20 mouse cellular contexts compared by ENCODE assay signal in the genomic region with DNA sequence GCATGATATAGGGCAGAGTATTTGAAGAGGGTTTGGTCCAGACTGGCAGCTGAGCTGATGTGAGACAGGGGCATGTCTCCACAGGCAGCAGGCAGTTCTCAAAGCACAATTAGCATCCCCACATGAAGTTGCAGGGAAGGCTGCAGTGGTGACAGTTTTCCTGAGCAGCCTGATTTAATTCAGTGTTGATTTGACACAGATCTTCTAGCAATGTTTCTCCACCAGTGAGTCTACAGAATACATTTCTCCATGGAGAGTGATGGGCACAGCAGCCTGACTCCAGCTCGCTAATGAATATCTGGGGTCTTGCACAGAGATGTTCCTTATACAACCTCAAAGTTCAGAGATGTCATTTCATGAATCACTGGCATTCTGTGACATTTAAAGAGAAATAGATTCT.
DNase-seq lines count a peak whose midpoint lies in the region; ATAC-seq and TF ChIP-seq lines count a peak whose summit lies in the region.
"Had no signal": no experiment of that assay in that cellular context is flagged by ENCODE, and none has a peak within 500 bp of the region (broad histone marks: within the 10 kb centered on the region; RNA-seq: fewer than 3 reads in every experiment).

No protein-coding gene starts in this region.

- 81% methylated on average over 1 of the region's 1 CpGs for WGBS in forebrain, embryonic 12.5 days
- WGBS in forebrain, embryonic 10.5 days, result 93% methylated on average over 1 of the region's 1 CpGs
- 72% methylated on average over 1 of the region's 1 CpGs for WGBS in hindbrain, embryonic 12.5 days
- WGBS in hindbrain, embryonic 13.5 days, result 81% methylated on average over 1 of the region's 1 CpGs
- WGBS in midbrain, embryonic 14.5 days, result 87% methylated on average over 1 of the region's 1 CpGs
- WGBS in midbrain, embryonic 10.5 days, result 91% methylated on average over 1 of the region's 1 CpGs
- WGBS in midbrain, embryonic 16.5 days, result 68% methylated on average over 1 of the region's 1 CpGs
- WGBS in cerebellum, adult 2 months, result 53% methylated on average over 1 of the region's 1 CpGs

- H3K9ac ChIP-seq in forebrain, embryonic 12.5 days, result no peak overlapping the region
- no peak overlapping the region for H3K9ac ChIP-seq in hindbrain, embryonic 12.5 days
- no peak overlapping the region for H3K9ac ChIP-seq in hindbrain, embryonic 13.5 days
- no peak overlapping the region for H3K9ac ChIP-seq in midbrain, embryonic 14.5 days (replicated peaks; ENCODE audit: low read length)
- H3K9ac ChIP-seq in midbrain, embryonic 16.5 days (ENCODE audit: low read depth, low read length), result no peak overlapping the region
- H3K9ac ChIP-seq: embryonic facial prominence, embryonic 12.5 days; heart, embryonic 15.5 days had no signal

- H3K4me2 ChIP-seq in forebrain, embryonic 12.5 days, result no peak overlapping the region
- no peak overlapping the region for H3K4me2 ChIP-seq in hindbrain, embryonic 12.5 days (replicated peaks)
- no peak overlapping the region for H3K4me2 ChIP-seq in hindbrain, embryonic 13.5 days
- no peak overlapping the region for H3K4me2 ChIP-seq in midbrain, embryonic 14.5 days (ENCODE audit: low read length)
- H3K4me2 ChIP-seq in midbrain, embryonic 16.5 days (ENCODE audit: low read length), result no peak overlapping the region
- H3K4me2 ChIP-seq: embryonic facial prominence, embryonic 12.5 days; heart, embryonic 11.5 days; heart, embryonic 15.5 days had no signal

- H3K4me3 ChIP-seq in forebrain, embryonic 12.5 days (replicated peaks), result no peak overlapping the region
- H3K4me3 ChIP-seq in forebrain, embryonic 10.5 days, result no peak overlapping the region
- H3K4me3 ChIP-seq in hindbrain, embryonic 12.5 days, result no peak overlapping the region
- no peak overlapping the region for H3K4me3 ChIP-seq in hindbrain, embryonic 13.5 days
- H3K4me3 ChIP-seq in midbrain, embryonic 14.5 days (replicated peaks; ENCODE audit: low read depth, low read length), result no peak overlapping the region
- no peak overlapping the region for H3K4me3 ChIP-seq in midbrain, embryonic 10.5 days
- H3K4me3 ChIP-seq in midbrain, embryonic 16.5 days (ENCODE audit: low read depth, low read length), result no peak overlapping the region
- H3K4me3 ChIP-seq in cerebellum, adult 2 months (replicated peaks; ENCODE audit: insufficient read depth, low read depth, low read length), result no peak overlapping the region
- H3K4me3 ChIP-seq: embryonic facial prominence, embryonic 12.5 days; heart, adult 2 months; heart, embryonic 15.5 days had no signal

- H3K9me3 ChIP-seq in forebrain, embryonic 12.5 days, result no peaks in the 10 kb centered on the region
- no peaks in the 10 kb centered on the region for H3K9me3 ChIP-seq in forebrain, embryonic 10.5 days
- no peaks in the 10 kb centered on the region for H3K9me3 ChIP-seq in hindbrain, embryonic 12.5 days (replicated peaks)
- no peaks in the 10 kb centered on the region for H3K9me3 ChIP-seq in hindbrain, embryonic 13.5 days
- H3K9me3 ChIP-seq in midbrain, embryonic 14.5 days (ENCODE audit: control insufficient read depth, low read length), result no peaks in the 10 kb centered on the region
- no peaks in the 10 kb centered on the region for H3K9me3 ChIP-seq in midbrain, embryonic 10.5 days (replicated peaks)
- H3K9me3 ChIP-seq in midbrain, embryonic 16.5 days (replicated peaks; ENCODE audit: control insufficient read depth, low read length, poor library complexity, severe bottlenecking), result no peaks in the 10 kb centered on the region
- H3K9me3 ChIP-seq: embryonic facial prominence, embryonic 12.5 days; heart, embryonic 15.5 days had no signal

- no peak for DNase-seq in forebrain, embryonic 10.5 days (ENCODE audit: extremely low spot score, low spot score)
- peak; percentile 8 for DNase-seq in midbrain, embryonic 14.5 days
- no peak for DNase-seq in midbrain, embryonic 10.5 days (ENCODE audit: low spot score)
- DNase-seq in cerebellum, adult 2 months, result no peak
- DNase-seq: adrenal gland, postnatal 10 days; cerebellum, adult 8-10 months; cerebellum, postnatal 14 days; embryo, embryonic 11 days; gastrocnemius, postnatal 14 days; heart, adult 2 months; heart, postnatal 14 days; kidney, adult 2 months had no signal

- no peak overlapping the region for H3K27ac ChIP-seq in forebrain, embryonic 12.5 days
- no peak overlapping the region for H3K27ac ChIP-seq in forebrain, embryonic 10.5 days
- no peak overlapping the region for H3K27ac ChIP-seq in hindbrain, embryonic 12.5 days
- H3K27ac ChIP-seq in hindbrain, embryonic 13.5 days, result no peak overlapping the region
- H3K27ac ChIP-seq in midbrain, embryonic 14.5 days (replicated peaks; ENCODE audit: low read depth, low read length), result no peak overlapping the region
- H3K27ac ChIP-seq in midbrain, embryonic 10.5 days (replicated peaks), result no peak overlapping the region
- H3K27ac ChIP-seq in midbrain, embryonic 16.5 days (ENCODE audit: low read length), result no peak overlapping the region
- H3K27ac ChIP-seq in cerebellum, adult 2 months (ENCODE audit: insufficient read depth, low read length), result no peak overlapping the region
- H3K27ac ChIP-seq: embryonic facial prominence, embryonic 12.5 days; heart, adult 2 months; heart, embryonic 15.5 days had no signal

- no peaks in the 10 kb centered on the region for H3K27me3 ChIP-seq in forebrain, embryonic 12.5 days
- no peaks in the 10 kb centered on the region for H3K27me3 ChIP-seq in forebrain, embryonic 10.5 days (ENCODE audit: poor library complexity, severe bottlenecking)
- no peaks in the 10 kb centered on the region for H3K27me3 ChIP-seq in hindbrain, embryonic 12.5 days
- no peaks in the 10 kb centered on the region for H3K27me3 ChIP-seq in hindbrain, embryonic 13.5 days
- H3K27me3 ChIP-seq in midbrain, embryonic 14.5 days (ENCODE audit: control insufficient read depth, insufficient read depth, low read length), result no peaks in the 10 kb centered on the region
- no peaks in the 10 kb centered on the region for H3K27me3 ChIP-seq in midbrain, embryonic 10.5 days (ENCODE audit: low read depth, poor library complexity, severe bottlenecking)
- H3K27me3 ChIP-seq in midbrain, embryonic 16.5 days (ENCODE audit: control insufficient read depth, insufficient read depth, low read depth, low read length), result no peaks in the 10 kb centered on the region
- H3K27me3 ChIP-seq in cerebellum, adult 2 months (ENCODE audit: control insufficient read depth, insufficient read depth, low read length), result no peaks in the 10 kb centered on the region
- H3K27me3 ChIP-seq: embryonic facial prominence, embryonic 12.5 days; heart, embryonic 15.5 days had no signal

- 0 out of 2 replicates have a peak, but pooled peaks cover 3% of the 10 kb centered on the region for H3K36me3 ChIP-seq in forebrain, embryonic 12.5 days (replicated peaks)
- no peaks in the 10 kb centered on the region; the same call in 1 of the 2 replicates for H3K36me3 ChIP-seq in forebrain, embryonic 10.5 days (replicated peaks)
- no peaks in the 10 kb centered on the region for H3K36me3 ChIP-seq in hindbrain, embryonic 12.5 days
- H3K36me3 ChIP-seq in hindbrain, embryonic 13.5 days, result peaks cover 7% of the 10 kb centered on the region
- H3K36me3 ChIP-seq in midbrain, embryonic 14.5 days (ENCODE audit: control insufficient read depth, insufficient read depth, low read length), result no peaks in the 10 kb centered on the region
- no peaks in the 10 kb centered on the region for H3K36me3 ChIP-seq in midbrain, embryonic 10.5 days
- no peaks in the 10 kb centered on the region for H3K36me3 ChIP-seq in midbrain, embryonic 16.5 days (ENCODE audit: control insufficient read depth, insufficient read depth, low read length)
- H3K36me3 ChIP-seq: heart, embryonic 15.5 days had no signal

- peaks cover 5% of the 10 kb centered on the region; the same call in 1 of the 2 replicates for H3K4me1 ChIP-seq in forebrain, embryonic 12.5 days
- peaks cover 7% of the 10 kb centered on the region for H3K4me1 ChIP-seq in forebrain, embryonic 10.5 days
- 0 out of 2 replicates have a peak, but pooled peaks cover 3% of the 10 kb centered on the region for H3K4me1 ChIP-seq in hindbrain, embryonic 12.5 days
- peaks cover 5% of the 10 kb centered on the region for H3K4me1 ChIP-seq in hindbrain, embryonic 13.5 days (replicated peaks)
- H3K4me1 ChIP-seq in midbrain, embryonic 14.5 days (ENCODE audit: control insufficient read depth, insufficient read depth, low read length), result no peaks in the 10 kb centered on the region
- no peaks in the 10 kb centered on the region for H3K4me1 ChIP-seq in midbrain, embryonic 10.5 days
- no peaks in the 10 kb centered on the region for H3K4me1 ChIP-seq in midbrain, embryonic 16.5 days (ENCODE audit: control insufficient read depth, insufficient read depth, low read length)
- H3K4me1 ChIP-seq in cerebellum, adult 2 months (ENCODE audit: control insufficient read depth, insufficient read depth, low read length), result no peaks in the 10 kb centered on the region
- H3K4me1 ChIP-seq: heart, embryonic 15.5 days had no signal

- TF ChIP-seq POLR2A in cerebellum, adult 2 months (IDR thresholded peaks at IDR 0.05; ENCODE audit: borderline replicate concordance, insufficient read depth, low read length), result no peak

- ATAC-seq in forebrain, embryonic 12.5 days (ENCODE audit: low FRiP score), result 0 out of 2 replicates have a peak, but pooled peaks have one; percentile 34
- peak; percentile 43; the same call in 1 of the 2 replicates for ATAC-seq in hindbrain, embryonic 12.5 days (ENCODE audit: low FRiP score)
- ATAC-seq in hindbrain, embryonic 13.5 days (ENCODE audit: low FRiP score), result no peak
- no peak for ATAC-seq in midbrain, embryonic 14.5 days (ENCODE audit: low FRiP score, low TSS enrichment)
- peak; percentile 75 for ATAC-seq in midbrain, embryonic 16.5 days
- ATAC-seq: intestine, embryonic 16.5 days had no signal

- no peak for TF ChIP-seq CTCF in cerebellum, adult 2 months (IDR thresholded peaks at IDR 0.05; ENCODE audit: borderline replicate concordance, insufficient read depth, low read depth, low read length)

Comparison
In these comparisons a context has a peak if more than half of its experiments do, and no peak if none do; other contexts are left out.
1. ATAC-seq: peak in forebrain, embryonic 12.5 days (single experiment), hindbrain, embryonic 12.5 days (single experiment) and midbrain, embryonic 16.5 days (single experiment); none in hindbrain, embryonic 13.5 days (single experiment) and midbrain, embryonic 14.5 days (single experiment).